Mouse (Mus musculus) spleen, adult 2 months (tissue): ENCODE results near the gene Olfr739.

Experiments
- CTCF ChIP-seq: fragments of 200-500 bp; IDR thresholded peaks from 2 replicates; pipeline ENCODE4 v1.5.1; 2011; ENCODE audit warnings: mild to moderate bottlenecking, inconsistent platforms; ENCODE audit not compliant: insufficient read depth, insufficient read length, insufficient replicate concordance; ENCODE audit errors: extremely low read depth
- POLR2A ChIP-seq: fragments of 200-500 bp; IDR thresholded peaks from 2 replicates; pipeline ENCODE4 v1.6.1; 2011; ENCODE audit warnings: low read depth, low read length, inconsistent platforms

- TF ChIP-seq CTCF (no peak), POLR2A (no peak)
Observed at GRCm38 (mm10) chr14:50380863-50381262, 37.6 kb upstream of the Olfr739 start, which contains the start of gene Olfr736.
